Mouse (Mus musculus): Measurements from ENCODE around the gene Poldip2. TPM values are rescaled to one million over a fixed set of nuclear protein-coding genes. Genes with fewer than 3 reads are reported as not detected.

Poldip2 gene
- total RNA-seq, 2 experiments from 2014 or later = 115 to 118 TPM

- intact Hi-C loops (cut with DNase I) = no loop called here
- DNase-seq (ENCODE audit: extremely low spot score in 1 of 2, low spot score in 2 of 2) = no peak
- TF ChIP-seq CTCF (IDR thresholded peaks at IDR 0.05) = no peak
- H3K4me3 ChIP-seq = no peak overlapping the region
- no peak overlapping the region for H3K27ac ChIP-seq
Measured at GRCm38 (mm10) chr11:78483639-78484038, 28.4 kb upstream of the Poldip2 start.

- intact Hi-C loops (cut with DNase I) = no loop called here
Measured at GRCm38 (mm10) chr11:78488168-78488567, 23.8 kb upstream of the Poldip2 start.

GRCm38 (mm10) chr11:78490781-78491241 lies 21.2 kb upstream of the Poldip2 start:
- no peak overlapping the region for H3K27ac ChIP-seq
- H3K4me3 ChIP-seq = peak overlapping the region; percentile 34
- DNase-seq (ENCODE audit: extremely low spot score in 1 of 2, low spot score in 2 of 2) = peak; percentile 66 to 70
- peak; percentile 35 for TF ChIP-seq CTCF (IDR thresholded peaks at IDR 0.05)
- intact Hi-C loops (cut with DNase I) = no loop called here

More at GRCm38 (mm10) chr11:78488168-78488567, 23.8 kb upstream of the Poldip2 start:
- peak; percentile 83 for TF ChIP-seq CTCF (IDR thresholded peaks at IDR 0.05)
- Histone ChIP-seq H3K4me3 (no peak overlapping the region), H3K27ac (no peak overlapping the region)
- peak; percentile 66 to 75 for DNase-seq (ENCODE audit: extremely low spot score in 1 of 2, low spot score in 2 of 2)

GRCm38 (mm10) chr11:78495904-78496303 lies 16.1 kb upstream of the Poldip2 start:
- H3K27ac ChIP-seq = no peak overlapping the region
- H3K4me3 ChIP-seq = peak overlapping the region; percentile 86
- no peak for DNase-seq (ENCODE audit: extremely low spot score in 1 of 2, low spot score in 2 of 2)
- TF ChIP-seq CTCF (IDR thresholded peaks at IDR 0.05) = no peak
- intact Hi-C loops (cut with DNase I) = no loop called here

GRCm38 (mm10) chr11:78497071-78497541 lies 14.9 kb upstream of the Poldip2 start:
- H3K27ac ChIP-seq = peak overlapping the region; percentile 90
- TF ChIP-seq CTCF (IDR thresholded peaks at IDR 0.05) = no peak; the same call in 1 of the 2 replicates
- intact Hi-C loops (cut with DNase I) = no loop called here
- DNase-seq (ENCODE audit: extremely low spot score in 1 of 2, low spot score in 2 of 2) = peak; percentile 51 to 52
- H3K4me3 ChIP-seq = peak overlapping the region; percentile 86

- intact Hi-C loops (cut with DNase I) = no loop called here
- TF ChIP-seq CTCF (IDR thresholded peaks at IDR 0.05) = no peak; the same call in 1 of the 2 replicates
Measured at GRCm38 (mm10) chr11:78497544-78498522, 14.2 kb upstream of the Poldip2 start, which contains the start of gene Sarm1. Gene Sarm1 (minus strand): TSS chr11:78497754.

GRCm38 (mm10) chr11:78499004-78499403 lies 13.0 kb upstream of the Poldip2 start, which contains the start of gene Vtn:
Gene Vtn (plus strand): TSS chr11:78499091.
- Histone ChIP-seq H3K27ac (peak within 1 kb of the TSS; percentile 91), H3K4me3 (peak within 1 kb of the TSS; percentile 86)
- TF ChIP-seq CTCF (IDR thresholded peaks at IDR 0.05) = no peak
- intact Hi-C loops (cut with DNase I) = no loop called here
- no peak for DNase-seq (ENCODE audit: extremely low spot score in 1 of 2, low spot score in 2 of 2)

More at GRCm38 (mm10) chr11:78497544-78498522, 14.2 kb upstream of the Poldip2 start, which contains the start of gene Sarm1:
- H3K4me3 ChIP-seq = peak within 1 kb of the TSS; percentile 86
- H3K27ac ChIP-seq = peak within 1 kb of the TSS; percentile 91
- DNase-seq (ENCODE audit: extremely low spot score in 1 of 2, low spot score in 2 of 2) = peak; percentile 94 to 95

GRCm38 (mm10) chr11:78499543-78499942 lies 12.4 kb upstream of the Poldip2 start:
- TF ChIP-seq CTCF (IDR thresholded peaks at IDR 0.05) = no peak
- no peak overlapping the region; the same call in 1 of the 2 replicates for H3K4me3 ChIP-seq
- H3K27ac ChIP-seq = no peak overlapping the region
- no peak for DNase-seq (ENCODE audit: extremely low spot score in 1 of 2, low spot score in 2 of 2)
- intact Hi-C loops (cut with DNase I) = no loop called here

- no peak for TF ChIP-seq CTCF (IDR thresholded peaks at IDR 0.05)
- no peak overlapping the region for H3K27ac ChIP-seq
- no peak for DNase-seq (ENCODE audit: extremely low spot score in 1 of 2, low spot score in 2 of 2)
- intact Hi-C loops (cut with DNase I) = no loop called here
- H3K4me3 ChIP-seq = no peak overlapping the region
Measured at GRCm38 (mm10) chr11:78500623-78501202, 11.3 kb upstream of the Poldip2 start.

GRCm38 (mm10) chr11:78501529-78501928 lies 10.5 kb upstream of the Poldip2 start:
- Histone ChIP-seq H3K27ac (no peak overlapping the region), H3K4me3 (no peak overlapping the region)
- DNase-seq (ENCODE audit: extremely low spot score in 1 of 2, low spot score in 2 of 2) = no peak
- intact Hi-C loops (cut with DNase I) = no loop called here
- no peak for TF ChIP-seq CTCF (IDR thresholded peaks at IDR 0.05)

GRCm38 (mm10) chr11:78502909-78503650 lies 8.9 kb upstream of the Poldip2 start, which contains the start of gene Sebox:
Gene Sebox (plus strand): TSS chr11:78503447.
- TF ChIP-seq CTCF (IDR thresholded peaks at IDR 0.05) = no peak
- intact Hi-C loops (cut with DNase I) = no loop called here
- Histone ChIP-seq H3K4me3 (no peak within 1 kb of the TSS), H3K27ac (peak within 1 kb of the TSS; percentile 24; the same call in 1 of the 2 replicates)
- DNase-seq (ENCODE audit: extremely low spot score in 1 of 2, low spot score in 2 of 2) = no peak
